Mouse (Mus musculus) naive thymus-derived CD4-positive, alpha-beta T cell, adult 2 months (primary cell): Measurements from ENCODE around the gene Ankrd13b.
"Not testable (repeated sequence)": the region's sequence is repeated elsewhere in the genome, so short reads cannot be mapped to it uniquely, and the experiment has no call there.

Experiments used
- DNase-seq: peaks from one replicate; pipeline ENCODE4 v3.0.0-alpha.2; 2011; ENCODE audit warnings: low read depth

Ankrd13b gene

DNA sequence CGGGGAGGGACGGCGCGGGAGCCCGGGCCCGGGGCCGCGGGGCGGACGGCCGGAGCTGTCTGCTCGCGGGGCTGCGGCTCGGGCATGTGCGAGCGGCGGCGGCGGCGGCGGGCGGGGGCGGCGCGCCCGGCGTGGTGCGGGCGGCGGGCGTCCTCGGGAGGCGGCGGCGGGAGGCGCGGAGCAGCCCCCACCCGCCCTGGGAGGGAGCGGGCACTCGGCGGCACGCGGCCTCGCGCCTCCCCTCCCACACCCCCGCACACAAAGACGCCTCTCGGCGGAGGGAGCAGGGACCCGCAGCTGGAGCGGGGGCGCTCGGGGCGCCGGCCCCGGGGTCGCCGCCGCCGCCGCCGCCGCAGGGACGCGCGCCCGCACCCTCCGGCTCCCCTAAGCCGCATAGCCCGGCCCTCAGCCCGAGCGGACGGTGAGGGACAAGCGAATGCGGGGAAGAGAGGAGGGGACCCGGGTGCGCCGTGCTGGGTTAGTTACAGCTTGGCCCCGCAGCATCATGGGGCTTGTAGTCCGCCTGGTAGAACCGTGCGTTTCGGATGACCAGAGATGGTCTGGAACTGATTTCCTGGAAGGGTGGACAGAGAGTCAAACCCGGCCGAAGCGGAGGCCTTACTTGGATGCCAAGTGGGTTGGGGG, at the start of gene Ankrd13b:
Gene Ankrd13b (minus strand): TSS at position 88 of the 645 bp plus-strand sequence.
- DNase-seq = peak; percentile 56

DNA sequence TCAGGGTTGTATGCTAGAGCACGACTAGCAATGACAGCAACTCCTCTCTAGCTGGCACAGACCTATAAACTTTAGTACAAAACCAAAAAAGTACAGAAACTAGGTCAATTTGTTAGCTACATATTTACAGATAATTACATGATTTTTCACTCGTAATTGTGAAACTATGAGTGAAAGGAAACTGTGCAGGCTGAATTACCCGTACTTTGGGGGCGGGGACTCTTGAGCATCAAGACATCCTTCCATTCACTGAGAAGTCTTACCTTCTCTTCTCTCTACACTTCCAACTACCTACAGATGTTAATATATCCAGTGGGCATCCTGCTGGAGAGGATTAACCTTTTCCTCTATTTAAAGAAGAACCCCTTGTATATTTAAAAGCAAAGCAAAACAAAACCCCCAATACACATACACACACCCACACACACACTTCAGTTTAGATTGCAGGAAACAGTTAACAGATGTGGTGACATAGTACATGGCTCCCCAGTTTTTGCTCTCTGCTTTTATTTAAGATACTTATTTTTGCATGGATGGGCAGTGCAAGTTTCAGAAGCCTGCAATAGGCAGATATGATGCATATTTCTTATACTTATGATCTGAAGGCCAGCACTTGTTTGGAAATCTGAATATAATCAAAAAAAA, 42.8 kb upstream of the Ankrd13b start:
- no peak for DNase-seq

DNA sequence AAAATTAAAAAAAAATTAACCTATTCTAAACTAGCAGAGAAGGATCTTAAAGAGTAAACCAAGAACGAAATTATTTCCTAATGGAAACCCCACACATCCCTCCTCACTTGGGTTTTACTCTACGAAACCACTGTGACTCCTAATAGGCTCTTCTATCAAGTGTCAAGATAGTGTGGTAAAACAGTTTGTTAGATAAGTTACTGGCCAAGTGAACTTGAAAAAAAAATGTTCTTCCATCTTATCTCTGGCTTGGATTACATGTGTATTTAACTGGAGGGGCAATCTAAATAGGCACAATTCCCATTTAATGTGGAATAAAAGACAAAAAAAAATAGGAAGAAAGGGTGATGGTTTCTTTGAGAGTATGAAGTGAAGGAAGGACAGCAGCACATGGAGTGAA, 41.4 kb upstream of the Ankrd13b start:
- no peak for DNase-seq

GRCm38 (mm10) chr11:77529644-77530043, 40.2 kb upstream of the Ankrd13b start:
- DNase-seq = no peak

GRCm38 (mm10) chr11:77528420-77528819, 38.9 kb upstream of the Ankrd13b start:
- DNase-seq = not testable (repeated sequence)

- DNase-seq = peak; percentile 25
These were observed 36.5 kb upstream of the Ankrd13b start for GRCm38 (mm10) chr11:77525804-77526486.

DNA sequence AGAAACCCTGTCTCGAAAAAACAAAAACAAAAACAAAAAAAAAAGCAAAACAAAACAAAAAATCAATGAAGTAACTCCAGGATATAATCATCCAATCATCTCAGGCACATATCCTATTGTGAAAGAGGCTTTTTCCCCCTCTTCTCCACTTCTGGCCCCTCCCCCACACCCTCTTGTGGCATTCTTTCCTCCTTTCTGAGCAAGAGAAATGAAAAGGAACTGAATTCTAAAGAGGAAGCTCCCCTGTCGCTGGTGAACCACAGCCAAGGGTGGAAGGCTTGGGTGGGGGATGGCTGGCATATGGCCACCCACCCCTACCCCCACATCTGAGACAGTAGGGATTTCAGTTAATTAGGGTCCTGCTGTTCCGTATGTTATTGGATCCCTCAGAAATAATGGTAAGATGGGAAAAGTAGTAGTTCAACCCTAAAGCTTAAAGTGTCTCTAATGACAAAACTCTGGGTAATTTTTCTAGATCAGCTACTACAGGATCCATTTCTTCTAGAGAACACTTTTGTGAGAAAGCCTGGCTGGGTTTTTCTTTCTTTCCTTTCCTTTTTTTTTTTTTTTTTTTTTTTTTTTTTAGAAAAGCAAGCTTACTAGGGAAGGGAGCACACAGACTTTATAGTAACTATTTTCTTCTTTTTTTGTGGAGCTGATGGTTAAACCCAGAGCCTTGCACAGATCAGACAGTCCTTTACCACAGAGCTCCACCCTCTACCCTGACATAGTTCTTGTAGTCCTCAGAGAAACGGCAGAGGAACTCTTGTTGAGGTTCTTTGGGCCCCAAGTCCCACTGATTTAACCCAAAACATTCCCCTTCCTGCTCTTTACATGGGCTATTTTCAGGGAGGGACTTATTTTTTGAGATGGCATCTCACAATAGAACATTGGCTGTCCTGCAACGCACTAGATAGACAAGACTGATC, 31.4 kb upstream of the Ankrd13b start:
- peak; percentile 51 for DNase-seq

- DNase-seq = peak; percentile 85
These were observed 29.6 kb upstream of the Ankrd13b start, which contains the start of gene Gm10392 for GRCm38 (mm10) chr11:77519043-77519442. Gm10392 (minus strand) TSS chr11:77519198.

DNA sequence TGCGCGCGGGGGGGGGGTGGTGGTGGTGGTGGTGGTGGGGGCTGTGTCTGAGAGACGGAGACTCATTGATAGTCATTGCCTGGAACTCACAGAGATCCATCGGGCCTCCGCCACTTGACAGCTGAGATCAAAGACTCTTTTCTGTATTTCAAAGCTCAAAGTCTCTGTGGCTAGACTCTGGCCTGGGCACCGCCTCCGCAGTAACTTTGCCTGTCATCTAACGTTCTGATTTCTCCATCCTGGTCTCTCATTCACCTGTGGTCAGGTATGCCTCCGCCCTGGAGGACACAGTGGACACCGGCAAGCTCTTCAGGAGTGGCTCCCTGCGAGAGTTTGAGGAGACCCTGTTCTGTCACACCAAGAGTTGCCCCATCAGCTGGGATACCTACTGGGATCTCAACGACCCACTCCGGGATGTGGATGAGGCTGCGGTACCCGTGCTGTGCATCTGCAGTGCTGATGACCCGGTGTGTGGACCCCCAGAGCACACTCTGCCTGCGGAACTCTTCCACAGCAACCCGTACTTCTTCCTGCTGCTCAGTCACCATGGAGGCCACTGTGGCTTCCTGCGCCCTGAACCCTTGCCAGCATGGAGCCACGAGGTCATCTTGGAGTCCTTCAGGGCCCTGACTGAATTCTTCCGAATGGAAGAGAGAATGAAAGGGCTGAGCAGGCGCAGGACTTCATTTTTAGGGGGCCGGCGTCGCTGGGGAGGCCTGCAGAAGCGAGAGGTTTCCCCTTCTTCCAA, 28.7 kb upstream of the Ankrd13b start:
- DNase-seq = peak; percentile 62

GRCm38 (mm10) chr11:77516553-77517425, 27.3 kb upstream of the Ankrd13b start:
- DNase-seq = no peak

- peak; percentile 47 for DNase-seq
These were observed 26.4 kb upstream of the Ankrd13b start, which contains the start of gene Trp53i13 for GRCm38 (mm10) chr11:77515637-77516552. Trp53i13 (minus strand) TSS chr11:77515980.

GRCm38 (mm10) chr11:77514832-77515636, 25.6 kb upstream of the Ankrd13b start, which contains the start of gene Abhd15:
Abhd15 (plus strand) TSS chr11:77515121.
- peak; percentile 66 for DNase-seq

DNA sequence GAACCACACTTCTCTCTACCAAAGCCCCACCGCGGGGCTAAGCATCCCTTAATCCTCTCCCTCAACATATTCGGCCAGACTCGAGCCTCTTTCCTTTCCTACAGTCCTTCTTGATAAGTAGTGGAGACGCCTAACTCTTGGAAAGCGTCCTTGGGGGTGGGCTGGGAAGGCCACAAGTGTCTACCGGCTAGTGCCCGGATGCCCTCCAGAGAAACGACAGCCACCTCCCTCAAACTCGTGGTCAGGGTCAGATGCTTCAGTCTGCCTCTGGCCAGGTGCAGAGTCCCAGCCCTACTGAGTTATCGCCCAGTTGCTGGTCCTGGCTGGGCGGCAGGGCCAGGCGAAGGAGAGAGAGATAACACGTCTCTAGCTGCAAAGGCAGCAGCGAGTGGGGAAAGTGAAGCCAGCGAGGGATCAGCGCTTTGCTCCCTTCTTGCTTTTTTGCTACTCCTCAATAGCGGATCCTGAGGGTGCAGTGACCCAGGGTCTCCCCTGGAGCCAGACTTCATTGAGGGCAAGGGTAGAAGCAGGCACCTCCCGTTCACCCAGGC, 24.9 kb upstream of the Ankrd13b start:
- peak; percentile 60 for DNase-seq

GRCm38 (mm10) chr11:77513811-77514170, 24.3 kb upstream of the Ankrd13b start:
- DNase-seq = no peak

DNA sequence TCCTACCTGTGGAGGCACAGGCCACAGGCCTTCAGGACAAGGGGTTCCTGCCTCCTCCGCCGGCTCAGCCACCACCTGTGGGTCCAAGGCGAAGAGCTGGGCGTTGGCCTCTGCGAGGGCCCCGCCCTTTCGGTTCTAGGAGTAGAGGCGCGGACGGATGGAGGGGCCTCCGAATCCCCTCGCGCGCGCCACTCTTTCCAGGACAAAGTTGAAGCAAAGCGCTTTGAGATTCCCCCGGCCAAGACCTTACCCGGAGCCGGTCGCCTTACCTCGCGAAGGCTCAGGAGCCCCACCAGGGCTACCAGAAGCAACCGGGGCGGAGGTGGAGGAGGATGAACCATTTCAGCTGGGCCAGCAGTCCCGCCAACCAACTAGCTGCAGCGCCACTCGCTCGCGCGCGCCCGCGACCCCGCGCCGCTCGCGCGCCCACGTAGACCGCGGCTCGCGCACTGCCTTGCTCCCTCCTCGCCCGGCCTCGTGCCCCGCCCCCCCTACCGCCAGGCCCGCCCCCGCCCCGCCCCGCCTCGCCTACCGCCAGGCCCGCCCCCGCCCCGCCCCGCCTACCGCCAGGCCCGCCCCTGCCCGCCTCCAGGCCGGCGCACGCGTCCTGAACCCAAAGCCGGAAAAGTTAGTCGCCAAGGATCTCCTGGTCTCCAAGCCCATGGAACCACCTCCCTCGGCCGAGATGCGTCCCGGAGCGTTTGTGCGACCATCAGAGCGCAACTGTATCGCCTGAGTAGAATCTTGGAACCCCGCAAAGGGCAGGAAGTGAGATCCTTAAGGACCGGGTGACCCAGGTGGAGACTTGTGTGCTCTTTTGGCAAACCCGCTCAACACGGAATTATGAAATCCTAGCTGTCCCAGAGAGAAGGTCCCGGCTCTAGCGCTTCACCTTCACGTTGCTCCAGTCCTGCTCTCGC, 23.7 kb upstream of the Ankrd13b start:
- DNase-seq = peak; percentile 93

GRCm38 (mm10) chr11:77511336-77511735, 21.9 kb upstream of the Ankrd13b start:
- DNase-seq = no peak
